Mouse (Mus musculus): Measurements from ENCODE around the gene Vars.
"Not testable (repeated sequence)": the region's sequence is repeated elsewhere in the genome, so short reads cannot be mapped to it uniquely, and the experiment has no call there.

Gene Vars

GRCm38 (mm10) chr17:35004075-35004717 is 3.4 kb downstream of the Vars start:
- no peak for DNase-seq

GRCm38 (mm10) chr17:35005158-35005557 is 4.4 kb downstream of the Vars start:
- no peak for DNase-seq

GRCm38 (mm10) chr17:35005902-35006301 is 5.1 kb downstream of the Vars start:
- not testable (repeated sequence) for DNase-seq

DNA sequence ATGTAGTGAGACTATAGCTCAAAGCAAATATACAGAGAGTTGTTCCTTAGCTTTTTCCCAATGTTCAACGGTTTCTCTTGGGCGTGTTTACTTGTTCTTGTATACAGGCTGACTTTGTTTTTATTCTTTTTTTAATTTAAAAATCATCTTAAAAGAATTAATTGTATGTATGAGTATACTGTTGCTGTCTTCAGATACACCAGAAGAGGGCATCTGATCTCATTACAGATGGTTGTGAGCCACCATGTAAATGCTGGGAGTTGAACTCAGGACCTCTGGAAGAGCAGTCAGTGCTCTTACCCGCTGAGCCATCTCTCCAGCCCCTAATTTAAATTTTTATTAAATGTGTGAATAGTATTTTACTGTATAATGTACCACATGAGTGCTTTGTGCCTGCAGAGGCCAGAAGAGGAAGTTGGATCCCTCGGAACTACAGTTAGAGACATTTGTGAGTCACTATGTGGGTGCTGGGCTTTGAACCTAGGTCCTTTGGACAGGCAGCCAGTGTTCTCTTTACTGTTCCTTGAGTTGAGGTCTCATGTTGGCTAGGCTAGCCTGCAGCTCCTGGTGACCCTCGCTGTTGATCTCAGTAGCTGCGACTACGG is 6.7 kb downstream of the Vars start:
- no peak for DNase-seq

DNA sequence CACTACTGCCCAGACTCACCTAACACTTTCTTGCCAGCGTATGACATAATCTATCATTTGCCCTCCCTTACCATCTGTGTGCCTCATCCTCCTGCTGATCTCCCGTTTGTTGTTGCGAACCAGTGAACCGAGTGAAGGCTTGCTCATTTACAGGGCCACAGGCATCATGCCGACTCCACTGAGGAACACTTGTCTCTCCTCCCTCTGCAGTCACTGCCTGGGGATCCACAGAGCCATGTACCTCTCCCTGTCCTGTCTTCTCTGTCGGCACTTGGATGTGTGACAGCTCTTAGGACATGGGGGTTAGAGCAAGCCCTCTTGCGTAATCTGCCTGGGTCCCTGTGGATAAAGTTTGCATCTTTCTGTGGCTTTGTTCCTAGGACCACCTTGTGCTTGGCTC is 8.8 kb downstream of the Vars start:
- no peak for DNase-seq

- DNase-seq = no peak
Observed at GRCm38 (mm10) chr17:35011440-35011839, 10.7 kb downstream of the Vars start.

DNA sequence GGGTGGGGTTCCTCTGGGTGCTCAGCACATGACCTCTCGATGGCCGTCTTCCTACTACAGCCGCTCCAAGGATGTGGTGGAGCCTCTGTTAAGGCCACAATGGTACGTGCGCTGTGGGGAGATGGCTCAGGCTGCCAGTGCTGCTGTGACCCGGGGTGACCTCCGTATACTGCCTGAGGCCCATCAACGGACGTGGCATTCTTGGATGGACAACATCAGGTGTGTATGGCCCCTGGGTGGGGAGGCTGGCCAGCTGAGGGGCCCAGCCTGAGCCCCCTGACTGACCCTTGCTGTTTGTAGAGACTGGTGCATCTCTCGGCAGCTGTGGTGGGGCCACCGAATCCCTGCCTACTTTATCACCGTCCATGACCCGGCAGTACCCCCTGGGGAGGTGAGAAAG is 11.6 kb downstream of the Vars start:
- DNase-seq = peak; percentile 5

- peak; percentile 8 for DNase-seq
Observed at GRCm38 (mm10) chr17:35013221-35013620, 12.4 kb downstream of the Vars start.

DNA sequence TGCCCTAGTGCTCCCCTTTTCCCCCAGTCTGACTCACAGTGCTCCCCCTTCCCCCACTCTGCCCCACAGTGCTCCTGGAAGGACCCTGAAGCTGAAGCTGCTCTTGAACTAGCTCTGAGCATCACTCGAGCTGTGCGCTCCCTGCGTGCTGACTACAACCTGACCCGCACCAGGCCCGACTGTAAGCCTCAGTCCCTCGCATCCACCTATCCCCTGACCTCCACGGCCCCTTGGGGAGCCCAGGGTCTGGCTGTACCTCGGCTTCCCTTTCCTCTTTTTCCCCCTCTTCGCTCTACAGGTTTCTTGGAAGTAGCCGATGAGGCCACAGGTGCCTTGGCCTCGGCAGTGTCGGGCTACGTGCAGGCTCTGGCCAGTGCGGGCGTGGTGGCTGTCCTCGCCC is 14.5 kb downstream of the Vars start:
- peak; percentile 9 for DNase-seq

- peak; percentile 63 for DNase-seq
Observed at GRCm38 (mm10) chr17:35016376-35016775, 15.6 kb downstream of the Vars start, which contains the start of gene Vwa7. TSS of gene Vwa7 (plus strand) at chr17:35016579.

- peak; percentile 6 for DNase-seq
Observed at GRCm38 (mm10) chr17:35016791-35017705, 16.3 kb downstream of the Vars start.

GRCm38 (mm10) chr17:35017706-35018030 is 16.9 kb downstream of the Vars start:
- DNase-seq = peak; percentile 6

GRCm38 (mm10) chr17:35018171-35018570 is 17.4 kb downstream of the Vars start:
- peak; percentile 6 for DNase-seq

- DNase-seq = no peak
Observed at GRCm38 (mm10) chr17:35019894-35020293, 19.1 kb downstream of the Vars start.

- DNase-seq = peak; percentile 12
Observed at GRCm38 (mm10) chr17:35020551-35020950, 19.8 kb downstream of the Vars start.

DNA sequence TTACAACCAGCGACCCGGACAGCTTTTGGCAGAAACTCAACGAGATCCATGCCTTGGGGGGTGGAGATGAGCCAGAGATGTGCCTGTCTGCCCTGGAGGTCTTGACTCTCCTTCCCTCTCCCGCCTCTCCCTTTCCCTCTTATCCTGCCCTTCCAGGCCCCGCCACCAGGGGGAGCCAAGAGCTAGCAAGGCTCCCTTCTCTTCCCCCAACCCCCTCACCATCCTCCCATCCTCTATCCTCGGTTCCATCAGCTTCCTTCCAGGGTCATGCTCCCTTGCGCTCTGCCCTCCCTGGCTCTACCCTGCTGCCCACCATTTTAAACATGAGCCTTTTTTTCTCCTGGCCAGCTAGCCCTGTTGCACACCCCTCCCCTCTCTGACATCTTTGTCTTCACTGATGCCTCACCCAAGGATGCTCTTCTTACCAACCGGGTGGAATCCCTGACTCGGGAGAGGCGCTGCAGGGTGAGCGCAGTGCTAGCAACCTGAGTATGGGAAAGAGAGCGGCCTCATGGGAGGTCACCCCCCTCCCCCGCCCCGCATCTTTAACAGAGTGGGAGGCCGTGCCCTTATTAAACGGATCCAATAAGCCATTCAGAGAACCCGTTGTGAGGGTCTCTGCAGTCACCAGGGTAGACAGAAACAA is 20.5 kb downstream of the Vars start:
- DNase-seq = peak; percentile 94

GRCm38 (mm10) chr17:35021842-35022477 is 21.2 kb downstream of the Vars start:
- peak; percentile 24 for DNase-seq

DNA sequence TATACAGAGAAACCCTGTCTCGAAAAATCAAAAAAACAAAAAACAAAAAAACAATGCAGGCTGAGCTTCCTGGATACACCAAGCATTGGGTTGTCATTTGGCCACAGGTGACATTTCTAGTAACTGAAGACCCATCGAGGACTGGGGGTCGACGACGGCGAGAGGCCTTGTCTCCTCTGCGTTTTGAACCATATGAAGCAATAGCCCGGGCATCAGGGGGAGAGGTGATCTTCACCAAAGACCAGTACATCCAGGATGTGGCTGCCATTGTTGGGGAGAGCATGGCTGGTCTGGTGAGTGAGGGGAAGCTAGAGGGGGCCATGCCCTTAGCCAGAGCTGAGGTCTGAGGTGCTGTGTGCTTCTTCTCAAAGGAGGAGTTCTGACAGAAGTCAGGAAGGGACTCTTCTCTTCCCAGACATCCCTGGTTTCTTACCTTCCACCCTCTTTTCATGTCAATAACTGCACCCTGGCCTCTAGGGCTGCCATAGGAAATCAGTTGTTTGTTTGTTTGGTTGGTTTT is 21.8 kb downstream of the Vars start:
- peak; percentile 14 for DNase-seq

GRCm38 (mm10) chr17:35023221-35023620 is 22.4 kb downstream of the Vars start:
- DNase-seq = no peak

GRCm38 (mm10) chr17:35023756-35024155 is 23.0 kb downstream of the Vars start:
- DNase-seq = peak; percentile 9

GRCm38 (mm10) chr17:35024261-35024660 is 23.5 kb downstream of the Vars start:
- DNase-seq = no peak

DNA sequence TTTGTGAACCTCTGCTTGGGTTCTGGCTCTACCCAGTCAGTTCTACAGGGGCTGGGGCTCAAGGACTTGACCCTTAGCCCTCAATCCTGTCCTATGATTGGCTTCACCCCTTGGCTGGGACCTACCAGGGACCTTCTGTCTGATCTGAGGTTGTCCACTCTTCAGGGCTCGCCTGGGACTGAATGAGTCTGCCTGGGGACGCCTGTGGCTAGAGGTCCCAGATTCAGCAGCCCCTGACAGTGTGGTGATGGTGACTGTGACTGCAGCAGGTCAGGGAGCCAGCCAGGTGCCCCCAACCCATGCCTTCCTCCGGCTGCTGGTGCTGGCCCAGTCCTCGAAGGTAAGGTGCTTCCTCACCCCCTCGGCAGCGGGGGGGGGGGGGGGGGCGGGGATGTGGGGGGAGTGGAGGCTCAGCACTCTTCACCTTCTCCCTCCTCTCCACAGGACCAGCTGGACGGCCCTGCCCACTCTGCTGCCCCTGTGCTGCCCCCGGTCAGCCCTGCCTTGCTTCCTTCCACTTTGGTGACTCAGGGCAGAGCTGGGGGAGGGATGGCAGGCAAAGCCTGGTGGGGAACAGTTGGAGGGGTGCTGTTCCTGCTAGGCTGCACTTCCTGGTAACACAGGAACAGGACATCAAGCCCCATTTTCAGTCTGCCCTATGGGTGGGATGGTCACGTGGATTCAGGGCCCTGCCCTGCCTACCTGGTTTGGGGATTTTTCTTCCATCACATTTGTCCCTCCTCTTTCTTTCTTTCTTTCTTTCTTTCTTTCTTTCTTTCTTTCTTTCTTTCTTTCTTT is 24.1 kb downstream of the Vars start:
- DNase-seq = peak; percentile 47

Data from kidney, postnatal 10 days (tissue).